Mouse (Mus musculus) right cerebral cortex, adult 2 months (tissue): ENCODE data around the gene Gpr82.

Source experiments
- DNase-seq, 2 experiments: peaks; one replicate each; pipeline ENCODE4 v3.0.0; 2021 to 2022; ENCODE audit warnings: low spot score in 2 of 2

Gene Gpr82

DNA sequence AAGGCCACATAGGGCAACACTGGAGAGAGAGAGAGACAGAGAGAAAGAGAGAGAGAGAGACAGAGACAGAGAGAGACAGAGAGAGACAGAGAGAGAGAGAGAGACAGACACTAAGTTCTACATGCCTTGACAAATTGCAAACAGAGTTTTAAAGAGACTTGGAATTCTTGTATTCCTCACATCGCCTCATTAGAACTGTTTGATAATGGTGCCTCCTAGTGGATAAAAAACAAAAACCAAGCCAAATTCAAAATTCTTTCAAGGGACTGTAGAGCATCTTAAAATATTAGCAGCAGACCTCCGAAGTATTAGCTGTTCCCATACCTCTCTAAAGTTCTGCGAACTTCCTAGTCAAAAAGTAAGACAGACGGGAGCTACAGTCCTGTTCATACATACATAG lies 30.7 kb downstream of the Gpr82 start:
- no peak for DNase-seq

DNA sequence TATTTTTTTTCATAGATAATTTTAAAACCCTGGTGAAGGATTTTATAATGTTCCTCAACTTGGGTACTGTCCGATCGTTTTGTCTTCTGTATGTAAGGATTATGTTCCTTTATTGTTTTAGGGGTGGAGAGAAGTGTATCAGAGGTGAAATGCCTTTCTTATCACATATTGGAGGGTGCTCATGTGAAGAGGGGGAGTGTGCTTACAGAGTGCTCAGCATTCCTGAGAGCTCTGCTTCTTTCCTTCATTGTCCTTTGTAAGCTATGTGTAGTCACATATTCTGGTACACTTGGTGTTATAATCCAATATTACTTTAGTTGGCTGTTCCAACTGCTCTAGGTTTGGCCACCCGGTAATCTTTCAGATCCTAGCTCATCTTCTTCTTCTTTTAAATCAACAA lies 39.5 kb downstream of the Gpr82 start:
- no peak for DNase-seq

DNA sequence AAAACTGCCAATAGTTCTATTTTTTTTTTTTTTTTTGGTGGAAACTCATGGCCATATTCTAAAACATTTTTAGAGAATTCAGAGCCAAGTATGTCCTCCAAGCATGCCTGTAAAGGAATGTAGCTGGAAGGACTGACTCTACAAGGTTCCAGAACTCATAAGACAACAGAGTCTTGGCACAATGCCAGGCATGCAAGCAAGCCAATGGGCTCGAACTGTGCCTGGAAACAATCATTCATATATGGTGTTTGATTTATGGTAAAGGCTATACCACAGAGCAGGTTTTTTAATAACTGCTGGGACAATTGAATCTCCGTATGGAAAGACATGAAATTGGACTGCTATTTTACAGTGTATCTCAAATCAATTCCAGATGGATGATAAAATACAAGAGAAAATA lies 43.9 kb downstream of the Gpr82 start:
- DNase-seq, result no peak

DNA sequence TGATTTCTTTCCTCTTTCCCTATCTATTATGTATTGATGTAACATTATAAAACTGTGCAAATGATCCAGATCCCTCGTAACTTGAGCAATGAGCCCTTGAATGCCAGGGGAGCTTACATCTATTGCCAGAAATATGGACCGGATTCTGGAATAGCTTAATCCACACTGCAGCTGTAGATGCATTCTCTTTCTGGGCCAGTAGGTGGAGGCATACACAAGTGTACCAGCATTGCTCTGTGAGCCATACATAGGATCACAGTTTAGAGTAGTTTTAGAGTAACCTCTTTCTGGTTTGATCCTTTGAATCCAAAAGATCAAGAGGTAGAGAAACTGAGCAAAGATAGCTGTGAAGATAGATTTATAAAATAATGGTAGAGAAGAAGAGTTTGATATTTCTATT lies 49.0 kb downstream of the Gpr82 start:
- DNase-seq, result peak; percentile 65 to 74
